Mouse (Mus musculus) T-helper 17 cell (primary cell): Measurements from ENCODE around the gene Ccdc120.

Experiments
- in situ Hi-C, 2 experiments: fragments of 300-600 bp; cut with MboI, MseI; formaldehyde crosslinking; loops; 1 replicate in 1 of 2; 2 replicates in 1 of 2; pipeline ENCODE4 v1.15.1; 2025; ENCODE audit warnings: high pct_unique_total_duplicates in 2 of 2

The Ccdc120 gene

GRCm38 (mm10) chrX:7750432-7751116 is at the start of gene Ccdc120:
Gene Ccdc120, minus strand, starts transcription at chrX:7750905.
- in situ Hi-C loops: no loop called here

GRCm38 (mm10) chrX:7797327-7797726 is 46.6 kb upstream of the Ccdc120 start:
- in situ Hi-C loops: no loop called here

GRCm38 (mm10) chrX:7795016-7795415 is 44.3 kb upstream of the Ccdc120 start:
- in situ Hi-C loops: no loop called here

GRCm38 (mm10) chrX:7793361-7793760 is 42.7 kb upstream of the Ccdc120 start:
- in situ Hi-C loops: no loop called here

- in situ Hi-C loops: no loop called here
Observed at GRCm38 (mm10) chrX:7790309-7790708, 39.6 kb upstream of the Ccdc120 start.

- in situ Hi-C loops: no loop called here
Observed at GRCm38 (mm10) chrX:7789542-7790136, 38.9 kb upstream of the Ccdc120 start, which contains the start of gene Gripap1. Gene Gripap1, plus strand, starts transcription at chrX:7789765.

GRCm38 (mm10) chrX:7782603-7783092 is 31.9 kb upstream of the Ccdc120 start:
- in situ Hi-C loops: no loop called here

- in situ Hi-C loops: no loop called here
Observed at GRCm38 (mm10) chrX:7779294-7779693, 28.6 kb upstream of the Ccdc120 start.

- in situ Hi-C loops: no loop called here
Observed at GRCm38 (mm10) chrX:7778450-7779244, 27.9 kb upstream of the Ccdc120 start.

GRCm38 (mm10) chrX:7776329-7777082 is 25.8 kb upstream of the Ccdc120 start:
- in situ Hi-C loops: no loop called here

- in situ Hi-C loops: no loop called here
Observed at GRCm38 (mm10) chrX:7775501-7776205, 24.9 kb upstream of the Ccdc120 start.

GRCm38 (mm10) chrX:7772766-7773165 is 22.1 kb upstream of the Ccdc120 start:
- in situ Hi-C loops: no loop called here

GRCm38 (mm10) chrX:7769302-7770017 is 18.8 kb upstream of the Ccdc120 start:
- in situ Hi-C loops: no loop called here

- in situ Hi-C loops: no loop called here
Observed at GRCm38 (mm10) chrX:7765764-7766163, 15.1 kb upstream of the Ccdc120 start.

GRCm38 (mm10) chrX:7765281-7765670 is 14.6 kb upstream of the Ccdc120 start:
- in situ Hi-C loops: no loop called here

- in situ Hi-C loops: no loop called here
Observed at GRCm38 (mm10) chrX:7764657-7765280, 14.1 kb upstream of the Ccdc120 start.

- in situ Hi-C loops: no loop called here
Observed at GRCm38 (mm10) chrX:7763631-7764393, 13.1 kb upstream of the Ccdc120 start.

GRCm38 (mm10) chrX:7762921-7763197 is 12.2 kb upstream of the Ccdc120 start:
- in situ Hi-C loops: no loop called here
